Mouse (Mus musculus) cerebellum, adult 9-11 months (tissue): ENCODE results near the gene Dap.

Source experiments
- DNase-seq: peaks from one replicate; pipeline ENCODE4 v3.0.0; 2022

The Dap gene

GRCm38 (mm10) chr15:31238611-31239010, 14.5 kb downstream of the Dap start:
- DNase-seq, result no peak

GRCm38 (mm10) chr15:31239713-31240112, 15.6 kb downstream of the Dap start:
- no peak for DNase-seq

- no peak for DNase-seq
Observed at GRCm38 (mm10) chr15:31240181-31240580, 16.1 kb downstream of the Dap start.

GRCm38 (mm10) chr15:31243260-31243659, 19.1 kb downstream of the Dap start:
- no peak for DNase-seq

GRCm38 (mm10) chr15:31244696-31245445, 20.8 kb downstream of the Dap start:
- DNase-seq, result no peak

GRCm38 (mm10) chr15:31245934-31246333, 21.8 kb downstream of the Dap start:
- no peak for DNase-seq

- DNase-seq, result peak; percentile 74
Observed at GRCm38 (mm10) chr15:31247035-31247434, 22.9 kb downstream of the Dap start.

- DNase-seq, result no peak
Observed at GRCm38 (mm10) chr15:31248882-31249281, 24.8 kb downstream of the Dap start.

GRCm38 (mm10) chr15:31250027-31250426, 25.9 kb downstream of the Dap start:
- DNase-seq, result no peak

GRCm38 (mm10) chr15:31250676-31251075, 26.6 kb downstream of the Dap start:
- DNase-seq, result no peak

- DNase-seq, result no peak
Observed at GRCm38 (mm10) chr15:31251189-31251588, 27.1 kb downstream of the Dap start.

GRCm38 (mm10) chr15:31252590-31253311, 28.6 kb downstream of the Dap start:
- no peak for DNase-seq

GRCm38 (mm10) chr15:31253380-31253779, 29.3 kb downstream of the Dap start:
- no peak for DNase-seq

GRCm38 (mm10) chr15:31253963-31254362, 29.8 kb downstream of the Dap start:
- DNase-seq, result no peak

GRCm38 (mm10) chr15:31254939-31255535, 30.9 kb downstream of the Dap start:
- no peak for DNase-seq

GRCm38 (mm10) chr15:31255762-31256161, 31.6 kb downstream of the Dap start:
- DNase-seq, result no peak

- DNase-seq, result no peak
Observed at GRCm38 (mm10) chr15:31257329-31257728, 33.2 kb downstream of the Dap start.

- no peak for DNase-seq
Observed at GRCm38 (mm10) chr15:31258029-31258692, 34.0 kb downstream of the Dap start.

- DNase-seq, result no peak
Observed at GRCm38 (mm10) chr15:31258693-31259439, 34.8 kb downstream of the Dap start.

- DNase-seq, result no peak
Observed at GRCm38 (mm10) chr15:31261094-31261493, 37.0 kb downstream of the Dap start.

- no peak for DNase-seq
Observed at GRCm38 (mm10) chr15:31262361-31262760, 38.2 kb downstream of the Dap start.

- DNase-seq, result peak; percentile 60
Observed at GRCm38 (mm10) chr15:31264827-31265226, 40.7 kb downstream of the Dap start.

- no peak for DNase-seq
Observed at GRCm38 (mm10) chr15:31265404-31265803, 41.3 kb downstream of the Dap start.
